Mouse (Mus musculus): ENCODE measurements around the gene Pkd2. TPM values are rescaled to one million over a fixed set of nuclear protein-coding genes. Genes with fewer than 3 reads are reported as not detected.

Pkd2 gene
- 0.07 TPM for polyA plus RNA-seq (2017; shearing (Covaris generic))

GRCm38 (mm10) chr5:104458832-104459705 lies at the start of gene Pkd2:
Gene Pkd2, plus strand, starts transcription at chr5:104459450.

DNA sequence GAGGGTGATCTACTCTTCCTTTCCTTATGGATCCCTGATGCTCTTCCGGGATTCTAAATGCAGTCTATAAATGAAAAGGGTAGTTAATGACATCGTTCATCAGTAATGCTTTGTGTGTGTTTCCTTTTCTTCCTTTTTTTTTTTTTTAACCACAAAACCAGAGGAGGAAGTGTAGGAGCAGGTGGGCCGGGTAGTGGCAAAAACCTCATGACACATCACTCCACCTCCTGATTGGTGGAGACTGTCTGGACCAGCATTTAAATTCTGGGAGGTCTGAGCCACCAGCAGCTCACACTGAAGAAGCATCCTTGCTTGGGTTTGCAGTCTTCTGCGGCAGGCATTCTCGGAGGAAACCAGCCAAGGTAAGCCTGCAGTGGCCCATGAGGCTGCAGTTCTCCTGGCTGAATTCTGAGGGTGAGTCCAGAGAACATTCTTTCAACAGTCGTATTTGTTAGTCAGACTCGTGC lies 24.4 kb upstream of the Pkd2 start, which contains the start of gene Spp1:
Gene Spp1, plus strand, starts transcription at position 284 of the 467 bp plus-strand sequence.

GRCm38 (mm10) chr5:104508195-104508891 lies 49.1 kb downstream of the Pkd2 start, which contains the start of gene BC005561:
Gene BC005561, plus strand, starts transcription at chr5:104508352.

Other genes starting within 250 kb of the Pkd2 start
- not detected for gene Ibsp, start 160.3 kb upstream of the Pkd2 start, polyA plus RNA-seq (2017; shearing (Covaris generic))
- not detected for gene Mepe, start 134.1 kb upstream of the Pkd2 start, polyA plus RNA-seq (2017; shearing (Covaris generic))
- gene Spp1, start 24.3 kb upstream of the Pkd2 start, polyA plus RNA-seq (2017; shearing (Covaris generic)): 0.33 TPM
- gene BC005561, start 48.9 kb downstream of the Pkd2 start, polyA plus RNA-seq (2017; shearing (Covaris generic)): 1.5 TPM

Measured in activated CD4-positive, CD25-positive, alpha-beta regulatory T cell, adult 9 weeks (primary cell).